ENCODE assay signal across 8 mouse cellular contexts in the genomic region with DNA sequence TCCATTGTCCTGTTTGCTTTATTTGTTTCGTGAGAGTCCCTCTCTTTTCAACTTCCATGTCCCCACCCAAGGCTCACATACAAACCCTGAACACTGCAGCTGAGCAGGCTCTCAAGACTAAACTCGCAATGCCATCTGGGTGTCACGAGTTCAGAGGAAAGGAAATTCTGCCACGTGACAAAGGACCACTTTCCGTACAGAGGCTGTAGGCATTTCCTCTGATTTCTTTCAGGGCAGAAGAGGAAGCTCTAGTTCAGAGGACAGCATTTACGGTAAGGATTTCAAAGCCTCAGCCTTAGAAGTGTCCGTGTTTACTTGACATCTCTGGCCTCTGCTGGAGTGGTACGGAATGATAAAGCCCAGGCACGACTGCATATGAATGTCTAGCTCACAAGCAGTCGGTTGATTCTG. TPM values are rescaled to one million over a fixed set of nuclear protein-coding genes. Genes with fewer than 3 reads are reported as not detected.
A peak's percentile ranks its signal among the peaks of the same experiment; 100 is the strongest.
DNase-seq lines count a peak whose midpoint lies in the region; ATAC-seq lines count a peak whose summit lies in the region.

No protein-coding gene starts in this region.

- peak overlapping the region; percentile 52; the same call in 1 of the 2 replicates for H3K27ac ChIP-seq in midbrain, embryonic 10.5 days (replicated peaks)
- no peak overlapping the region for H3K27ac ChIP-seq in midbrain, embryonic 13.5 days
- peak overlapping the region; percentile 53 to 61 for H3K27ac ChIP-seq in heart, embryonic 14.5 days (replicated peaks in 1 of 2; ENCODE audit: control insufficient read depth in 1 of 2, insufficient read depth in 1 of 2, low read depth in 2 of 2, low read length in 2 of 2)
- H3K27ac ChIP-seq in liver, embryonic 16.5 days (ENCODE audit: low read length): peak overlapping the region; percentile 55
- H3K27ac ChIP-seq in stomach, embryonic 16.5 days (ENCODE audit: low read length): 0 out of 2 replicates have a peak overlapping the region, but pooled peaks have one; percentile 55

- H3K36me3 ChIP-seq in midbrain, embryonic 10.5 days: no peaks in the 10 kb centered on the region
- no peaks in the 10 kb centered on the region for H3K36me3 ChIP-seq in midbrain, embryonic 13.5 days
- H3K36me3 ChIP-seq in heart, embryonic 14.5 days (ENCODE audit: control insufficient read depth, insufficient read depth, low read length): no peaks in the 10 kb centered on the region
- no peaks in the 10 kb centered on the region for H3K36me3 ChIP-seq in liver, embryonic 16.5 days (ENCODE audit: control insufficient read depth, insufficient read depth)
- H3K36me3 ChIP-seq in stomach, embryonic 16.5 days (ENCODE audit: control insufficient read depth, insufficient read depth, low read length): no peaks in the 10 kb centered on the region

- H3K9ac ChIP-seq in midbrain, embryonic 13.5 days (replicated peaks): no peak overlapping the region
- H3K9ac ChIP-seq in heart, embryonic 14.5 days (ENCODE audit: low read length): no peak overlapping the region
- H3K9ac ChIP-seq in liver, embryonic 16.5 days (ENCODE audit: low read depth, low read length): no peak overlapping the region
- H3K9ac ChIP-seq in stomach, embryonic 16.5 days (ENCODE audit: low read length): no peak overlapping the region

- no peaks in the 10 kb centered on the region for H3K9me3 ChIP-seq in midbrain, embryonic 10.5 days (replicated peaks)
- no peaks in the 10 kb centered on the region for H3K9me3 ChIP-seq in midbrain, embryonic 13.5 days
- no peaks in the 10 kb centered on the region for H3K9me3 ChIP-seq in heart, embryonic 14.5 days (ENCODE audit: control insufficient read depth, low read length)
- no peaks in the 10 kb centered on the region for H3K9me3 ChIP-seq in liver, embryonic 16.5 days (replicated peaks; ENCODE audit: control insufficient read depth, low read length)
- no peaks in the 10 kb centered on the region for H3K9me3 ChIP-seq in stomach, embryonic 16.5 days (replicated peaks; ENCODE audit: control insufficient read depth, low read length)

- ATAC-seq in midbrain, embryonic 13.5 days: no peak
- 0 out of 2 replicates have a peak, but pooled peaks have one; percentile 45 for ATAC-seq in heart, embryonic 14.5 days (ENCODE audit: insufficient number of reproducible peaks, insufficient read depth, low FRiP score, low read depth)
- peak; percentile 56 for ATAC-seq in liver, embryonic 16.5 days (ENCODE audit: low read depth)
- peak; percentile 63 for ATAC-seq in stomach, embryonic 16.5 days (ENCODE audit: insufficient read depth, low FRiP score)

- no peak overlapping the region for H3K4me2 ChIP-seq in midbrain, embryonic 13.5 days (replicated peaks)
- H3K4me2 ChIP-seq in heart, embryonic 14.5 days (ENCODE audit: low read length): no peak overlapping the region
- no peak overlapping the region for H3K4me2 ChIP-seq in liver, embryonic 16.5 days (ENCODE audit: low read depth, low read length)
- H3K4me2 ChIP-seq in stomach, embryonic 16.5 days (ENCODE audit: low read depth, low read length): 0 out of 2 replicates have a peak overlapping the region, but pooled peaks have one; percentile 6

- DNase-seq in midbrain, embryonic 10.5 days (ENCODE audit: low spot score): no peak
- no peak for DNase-seq in frontal cortex, adult 2 months (ENCODE audit: extremely low spot score in 1 of 2, low spot score in 1 of 2)
- no peak for DNase-seq in urinary bladder, adult 2 months (ENCODE audit: low spot score)
- DNase-seq in retina, postnatal 1 day: no peak

- H3K4me1 ChIP-seq in midbrain, embryonic 10.5 days: peaks cover 41% of the 10 kb centered on the region
- no peaks in the 10 kb centered on the region for H3K4me1 ChIP-seq in midbrain, embryonic 13.5 days (replicated peaks)
- H3K4me1 ChIP-seq in heart, embryonic 14.5 days (ENCODE audit: control insufficient read depth in 2 of 2, insufficient read depth in 2 of 2, low read length in 2 of 2): peaks cover 26 to 28% of the 10 kb centered on the region in 2 experiments
- H3K4me1 ChIP-seq in liver, embryonic 16.5 days (ENCODE audit: control insufficient read depth, low read depth, low read length): peaks cover 8% of the 10 kb centered on the region
- H3K4me1 ChIP-seq in stomach, embryonic 16.5 days (ENCODE audit: control insufficient read depth, insufficient read depth, low read length): peaks cover 27% of the 10 kb centered on the region

- WGBS in midbrain, embryonic 10.5 days: 69% methylated on average over 10 of the region's 10 CpGs
- 56% methylated on average over 10 of the region's 10 CpGs for WGBS in midbrain, embryonic 13.5 days
- 31% methylated on average over 10 of the region's 10 CpGs for WGBS in heart, embryonic 14.5 days
- 9% methylated on average over 10 of the region's 10 CpGs for WGBS in liver, embryonic 16.5 days (ENCODE audit: insufficient replicate concordance)
- 25% methylated on average over 10 of the region's 10 CpGs for WGBS in stomach, embryonic 16.5 days

- H3K27me3 ChIP-seq in midbrain, embryonic 10.5 days (ENCODE audit: low read depth, poor library complexity, severe bottlenecking): no peaks in the 10 kb centered on the region
- H3K27me3 ChIP-seq in midbrain, embryonic 13.5 days: no peaks in the 10 kb centered on the region
- no peaks in the 10 kb centered on the region for H3K27me3 ChIP-seq in heart, embryonic 14.5 days (ENCODE audit: control insufficient read depth, insufficient read depth, low read length)
- no peaks in the 10 kb centered on the region for H3K27me3 ChIP-seq in liver, embryonic 16.5 days (ENCODE audit: control insufficient read depth, insufficient read depth, low read depth, low read length)
- H3K27me3 ChIP-seq in stomach, embryonic 16.5 days (ENCODE audit: control insufficient read depth, insufficient read depth, low read length): no peaks in the 10 kb centered on the region

- H3K4me3 ChIP-seq in midbrain, embryonic 10.5 days: no peak overlapping the region
- H3K4me3 ChIP-seq in midbrain, embryonic 13.5 days (replicated peaks): no peak overlapping the region
- H3K4me3 ChIP-seq in heart, embryonic 14.5 days (ENCODE audit: control insufficient read depth in 1 of 2, insufficient read depth in 1 of 2, low read depth in 1 of 2, low read length in 2 of 2): no peak overlapping the region
- no peak overlapping the region for H3K4me3 ChIP-seq in liver, embryonic 16.5 days (ENCODE audit: low read depth, low read length)
- no peak overlapping the region for H3K4me3 ChIP-seq in stomach, embryonic 16.5 days (replicated peaks; ENCODE audit: low read length)

RNA-seq across cellular contexts. Expression of gene Tgfbr2, which starts 29.9 kb away (rescaled TPM):
- 7.2 and 8.5 TPM in 2 replicates for polyA plus RNA-seq in midbrain, embryonic 10.5 days (2016; fragmentation: Nextera tagmentation; extraction: Ambion mirVana)
- 6.4 and 7.0 TPM in 2 replicates for polyA plus RNA-seq in midbrain, embryonic 13.5 days (2015; fragmentation: Nextera tagmentation; extraction: Ambion mirVana)
- 24.6 and 25.0 TPM in 2 replicates for polyA plus RNA-seq in heart, embryonic 14.5 days (2014; fragmentation: Nextera tagmentation; extraction: Ambion mirVana)
- 5.9 and 7.5 TPM in 2 replicates for polyA plus RNA-seq in liver, embryonic 16.5 days (2015; fragmentation: Nextera tagmentation; extraction: Ambion mirVana)
- 33.8 and 35.1 TPM in 2 replicates for polyA plus RNA-seq in stomach, embryonic 16.5 days (2015; fragmentation: Nextera tagmentation; extraction: Ambion mirVana)
- polyA plus RNA-seq in frontal cortex, adult 2 months (2012; rRNA removed): 9.1 and 11.5 TPM in 2 replicates
- polyA plus RNA-seq in urinary bladder, adult 2 months (2012; rRNA removed): 82.9 and 89.8 TPM in 2 replicates
